In genomic region chr15:102204674-102205505, GRCm38 (mm10) we compare ENCODE assay signal across 8 mouse cellular contexts. TPM values are rescaled to one million over a fixed set of nuclear protein-coding genes. Genes with fewer than 3 reads are reported as not detected.
DNase-seq lines count a peak whose midpoint lies in the region; ATAC-seq lines count a peak whose summit lies in the region.

TSS of gene Csad (minus strand) at chr15:102204724.

- H3K9me3 ChIP-seq in limb, embryonic 11.5 days (ENCODE audit: control insufficient read depth, low read length): no peaks in the 10 kb centered on the region
- no peaks in the 10 kb centered on the region for H3K9me3 ChIP-seq in stomach, embryonic 14.5 days (ENCODE audit: control insufficient read depth, low read depth, low read length)

- peak; percentile 53 for DNase-seq in cerebellum, adult 9-10 months
- no peak for DNase-seq in cerebellum, adult 8-10 months
- no peak for DNase-seq in urinary bladder, adult 2 months (ENCODE audit: low spot score)
- DNase-seq in urinary bladder, postnatal 25 days (ENCODE audit: low spot score): no peak
- DNase-seq in heart, postnatal 14 days: no peak
- DNase-seq in limb, embryonic 11.5 days (ENCODE audit: low spot score): no peak
- DNase-seq in right cerebral cortex, postnatal 25 days: no peak

- ATAC-seq in limb, embryonic 11.5 days (ENCODE audit: insufficient number of reproducible peaks, low FRiP score, low TSS enrichment, low read depth): no peak
- ATAC-seq in stomach, embryonic 14.5 days (ENCODE audit: insufficient number of reproducible peaks, insufficient read depth, low FRiP score, low read depth): no peak

- H3K4me3 ChIP-seq in limb, embryonic 11.5 days (ENCODE audit: low read depth, low read length): peak within 1 kb of the TSS; percentile 79
- peak within 1 kb of the TSS; percentile 67 for H3K4me3 ChIP-seq in stomach, embryonic 14.5 days (ENCODE audit: low read depth, low read length)

- no peaks in the 10 kb centered on the region for H3K27me3 ChIP-seq in limb, embryonic 11.5 days (ENCODE audit: control insufficient read depth, insufficient read depth, low read length)
- H3K27me3 ChIP-seq in stomach, embryonic 14.5 days (ENCODE audit: control insufficient read depth, insufficient read depth, low read length): no peaks in the 10 kb centered on the region

- H3K9ac ChIP-seq in limb, embryonic 11.5 days (ENCODE audit: low read length): peak within 1 kb of the TSS; percentile 86
- H3K9ac ChIP-seq in stomach, embryonic 14.5 days (replicated peaks; ENCODE audit: low read depth, low read length): peak within 1 kb of the TSS; percentile 89

- intact Hi-C loops in heart, postnatal 14 days (cut with DNase I): no loop called here

- WGBS in limb, embryonic 11.5 days: 68% methylated on average over 19 of the region's 19 CpGs
- 48% methylated on average over 19 of the region's 19 CpGs for WGBS in stomach, embryonic 14.5 days

- H3K4me1 ChIP-seq in limb, embryonic 11.5 days (ENCODE audit: control insufficient read depth, insufficient read depth, low read length): peaks cover 16% of the 10 kb centered on the region
- peaks cover 27% of the 10 kb centered on the region for H3K4me1 ChIP-seq in stomach, embryonic 14.5 days (ENCODE audit: control insufficient read depth, insufficient read depth, low read length)

- H3K4me2 ChIP-seq in limb, embryonic 11.5 days (ENCODE audit: low read depth, severe bottlenecking): peak within 1 kb of the TSS; percentile 46
- peak within 1 kb of the TSS; percentile 53 for H3K4me2 ChIP-seq in stomach, embryonic 14.5 days (replicated peaks; ENCODE audit: low read depth, low read length)

- H3K27ac ChIP-seq in limb, embryonic 11.5 days (replicated peaks; ENCODE audit: low read depth, low read length): peak within 1 kb of the TSS; percentile 99
- peak within 1 kb of the TSS; percentile 99 for H3K27ac ChIP-seq in stomach, embryonic 14.5 days (ENCODE audit: low read length)

- H3K36me3 ChIP-seq in limb, embryonic 11.5 days (ENCODE audit: control insufficient read depth, insufficient read depth, low read length): peaks cover 14% of the 10 kb centered on the region; the same call in 1 of the 2 replicates
- H3K36me3 ChIP-seq in stomach, embryonic 14.5 days (ENCODE audit: control insufficient read depth, insufficient read depth, low read length): peaks cover 38% of the 10 kb centered on the region

RNA-seq across cellular contexts. Expression of gene Csad, which starts in this region (rescaled TPM):
- 92.4 and 102 TPM in 2 replicates for polyA plus RNA-seq in urinary bladder, adult 2 months (2012; rRNA removed)
- 10 to 100 TPM; 21.3 to 23.7 TPM for total RNA-seq in heart, postnatal 14 days (2021)
- polyA plus RNA-seq in limb, embryonic 11.5 days (2014; fragmentation: Nextera tagmentation; extraction: Ambion mirVana): 37.3 and 37.5 TPM in 2 replicates
- polyA plus RNA-seq in stomach, embryonic 14.5 days (2014; fragmentation: Nextera tagmentation; extraction: Ambion mirVana): 60.5 and 63.9 TPM in 2 replicates
